Mouse (Mus musculus): Measurements from ENCODE around the gene Irgc1. TPM values are rescaled to one million over a fixed set of nuclear protein-coding genes. Genes with fewer than 3 reads are reported as not detected.

Irgc1 gene
- polyA plus RNA-seq, 1 experiment from 2014 or later, result not detected

- Histone ChIP-seq H3K9ac (peak within 1 kb of the TSS; percentile 75), H3K27ac (no peak within 1 kb of the TSS), H3K36me3 (no peaks in the 10 kb centered on the region), H3K4me2 (peak within 1 kb of the TSS; percentile 95), H3K27me3 (peaks cover 43% of the 10 kb centered on the region), H3K4me1 (peaks cover 14% of the 10 kb centered on the region), H3K4me3 (peak within 1 kb of the TSS; percentile 68), H3K9me3 (0 out of 2 replicates have a peak, but pooled peaks cover 2% of the 10 kb centered on the region)
- peak; percentile 69 for ATAC-seq (ENCODE audit: insufficient number of reproducible peaks, insufficient read depth, low FRiP score, low TSS enrichment, low read depth)
- WGBS, result under 1% methylated on average over 67 of the region's 83 CpGs
Observed at GRCm38 (mm10) chr7:24481474-24482207, 29.5 kb upstream of the Irgc1 start, which contains the start of gene Cadm4. Cadm4 (plus strand) TSS chr7:24482023.

DNA sequence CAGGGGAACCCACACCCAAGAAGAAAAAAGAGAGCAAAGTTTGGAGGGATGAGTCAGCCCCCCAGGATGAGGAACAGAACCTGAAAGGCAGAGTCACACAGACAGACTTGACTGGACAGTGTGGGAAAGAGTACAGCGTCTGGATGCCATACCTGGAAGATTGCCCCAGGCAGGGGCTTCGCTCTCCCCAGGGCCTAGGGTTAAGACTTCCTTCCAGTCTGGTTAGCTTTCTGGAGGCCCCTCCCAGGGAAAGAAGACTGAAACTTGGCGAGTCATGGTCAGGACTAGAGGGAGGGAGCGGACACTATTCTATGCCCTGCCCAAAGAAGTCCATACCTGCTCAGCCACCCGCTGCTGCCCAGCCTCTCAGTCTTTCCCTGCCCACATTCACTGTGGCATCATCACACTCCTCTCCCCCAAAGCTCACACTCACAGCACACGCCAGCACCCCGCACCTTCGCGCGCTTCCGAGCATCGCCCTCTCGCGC, 28.9 kb upstream of the Irgc1 start:
- 8% methylated on average over 14 of the region's 14 CpGs for WGBS
- Histone ChIP-seq H3K27ac (no peak overlapping the region), H3K27me3 (peaks cover 43% of the 10 kb centered on the region)

GRCm38 (mm10) chr7:24480121-24480941, 28.2 kb upstream of the Irgc1 start:
- H3K9ac ChIP-seq, result no peak overlapping the region
- no peaks in the 10 kb centered on the region for H3K36me3 ChIP-seq
- H3K27me3 ChIP-seq, result peaks cover 41% of the 10 kb centered on the region
- 0 out of 2 replicates have a peak overlapping the region, but pooled peaks have one; percentile 68 for H3K4me3 ChIP-seq
- H3K27ac ChIP-seq, result no peak overlapping the region
- 59% methylated on average over 18 of the region's 18 CpGs for WGBS
- ATAC-seq (ENCODE audit: insufficient number of reproducible peaks, insufficient read depth, low FRiP score, low TSS enrichment, low read depth), result no peak
- 0 out of 2 replicates have a peak, but pooled peaks cover 2% of the 10 kb centered on the region for H3K9me3 ChIP-seq
- peak overlapping the region; percentile 95; the same call in 1 of the 2 replicates for H3K4me2 ChIP-seq
- peaks cover 12% of the 10 kb centered on the region for H3K4me1 ChIP-seq

More for the DNA sequence above, 28.9 kb upstream of the Irgc1 start:
- ATAC-seq (ENCODE audit: insufficient number of reproducible peaks, insufficient read depth, low FRiP score, low TSS enrichment, low read depth), result peak; percentile 33; the same call in 1 of the 2 replicates
- Histone ChIP-seq H3K9me3 (0 out of 2 replicates have a peak, but pooled peaks cover 2% of the 10 kb centered on the region), H3K4me3 (peak overlapping the region; percentile 68), H3K36me3 (no peaks in the 10 kb centered on the region), H3K9ac (peak overlapping the region; percentile 75), H3K4me2 (peak overlapping the region; percentile 95), H3K4me1 (peaks cover 12% of the 10 kb centered on the region)

GRCm38 (mm10) chr7:24479685-24480084, 27.6 kb upstream of the Irgc1 start:
- Histone ChIP-seq H3K9me3 (0 out of 2 replicates have a peak, but pooled peaks cover 2% of the 10 kb centered on the region), H3K4me3 (no peak overlapping the region), H3K27me3 (peaks cover 37% of the 10 kb centered on the region), H3K9ac (no peak overlapping the region), H3K27ac (no peak overlapping the region), H3K4me1 (peaks cover 19% of the 10 kb centered on the region), H3K36me3 (no peaks in the 10 kb centered on the region), H3K4me2 (no peak overlapping the region)
- no peak for ATAC-seq (ENCODE audit: insufficient number of reproducible peaks, insufficient read depth, low FRiP score, low TSS enrichment, low read depth)
- 87% methylated on average over 2 of the region's 2 CpGs for WGBS

GRCm38 (mm10) chr7:24478911-24479310, 26.8 kb upstream of the Irgc1 start:
- Histone ChIP-seq H3K4me1 (peaks cover 22% of the 10 kb centered on the region), H3K4me3 (no peak overlapping the region), H3K27ac (no peak overlapping the region), H3K9me3 (0 out of 2 replicates have a peak, but pooled peaks cover 2% of the 10 kb centered on the region), H3K36me3 (no peaks in the 10 kb centered on the region), H3K4me2 (no peak overlapping the region), H3K27me3 (peaks cover 30% of the 10 kb centered on the region), H3K9ac (no peak overlapping the region)
- ATAC-seq (ENCODE audit: insufficient number of reproducible peaks, insufficient read depth, low FRiP score, low TSS enrichment, low read depth), result no peak
- 82% methylated on average over 5 of the region's 5 CpGs for WGBS

- Histone ChIP-seq H3K4me3 (no peak overlapping the region), H3K4me2 (no peak overlapping the region), H3K27ac (no peak overlapping the region), H3K9me3 (0 out of 2 replicates have a peak, but pooled peaks cover 2% of the 10 kb centered on the region), H3K4me1 (peaks cover 17% of the 10 kb centered on the region), H3K9ac (no peak overlapping the region), H3K36me3 (no peaks in the 10 kb centered on the region), H3K27me3 (peaks cover 20% of the 10 kb centered on the region)
- no peak for ATAC-seq (ENCODE audit: insufficient number of reproducible peaks, insufficient read depth, low FRiP score, low TSS enrichment, low read depth)
- WGBS, result 84% methylated on average over 7 of the region's 7 CpGs
Observed at GRCm38 (mm10) chr7:24476856-24477255, 24.8 kb upstream of the Irgc1 start.

DNA sequence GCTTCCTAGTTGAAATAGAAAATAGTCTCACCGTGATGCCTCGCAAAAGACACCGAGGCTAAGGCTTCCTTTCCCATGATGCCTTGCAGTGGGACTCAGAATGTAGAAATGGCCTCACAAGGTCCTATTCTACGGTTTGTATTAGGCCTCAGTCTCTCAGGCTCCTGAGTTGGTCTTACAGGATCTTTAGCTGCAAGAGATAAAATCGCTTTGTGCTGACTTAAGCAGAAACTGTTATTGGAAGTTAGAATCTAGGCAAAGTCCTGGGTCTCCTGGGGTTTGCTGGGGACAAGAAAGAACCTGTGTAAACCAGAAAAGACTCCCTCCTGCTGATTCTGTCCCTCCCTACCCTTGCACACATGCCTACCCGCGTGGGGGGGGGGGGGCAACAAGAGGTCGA, 24.2 kb upstream of the Irgc1 start:
- Histone ChIP-seq H3K27ac (no peak overlapping the region), H3K36me3 (no peaks in the 10 kb centered on the region), H3K4me2 (no peak overlapping the region), H3K4me1 (peaks cover 15% of the 10 kb centered on the region), H3K9me3 (0 out of 2 replicates have a peak, but pooled peaks cover 2% of the 10 kb centered on the region), H3K4me3 (no peak overlapping the region), H3K9ac (no peak overlapping the region), H3K27me3 (peaks cover 17% of the 10 kb centered on the region)
- no peak for ATAC-seq (ENCODE audit: insufficient number of reproducible peaks, insufficient read depth, low FRiP score, low TSS enrichment, low read depth)
- WGBS, result 81% methylated on average over 8 of the region's 8 CpGs

DNA sequence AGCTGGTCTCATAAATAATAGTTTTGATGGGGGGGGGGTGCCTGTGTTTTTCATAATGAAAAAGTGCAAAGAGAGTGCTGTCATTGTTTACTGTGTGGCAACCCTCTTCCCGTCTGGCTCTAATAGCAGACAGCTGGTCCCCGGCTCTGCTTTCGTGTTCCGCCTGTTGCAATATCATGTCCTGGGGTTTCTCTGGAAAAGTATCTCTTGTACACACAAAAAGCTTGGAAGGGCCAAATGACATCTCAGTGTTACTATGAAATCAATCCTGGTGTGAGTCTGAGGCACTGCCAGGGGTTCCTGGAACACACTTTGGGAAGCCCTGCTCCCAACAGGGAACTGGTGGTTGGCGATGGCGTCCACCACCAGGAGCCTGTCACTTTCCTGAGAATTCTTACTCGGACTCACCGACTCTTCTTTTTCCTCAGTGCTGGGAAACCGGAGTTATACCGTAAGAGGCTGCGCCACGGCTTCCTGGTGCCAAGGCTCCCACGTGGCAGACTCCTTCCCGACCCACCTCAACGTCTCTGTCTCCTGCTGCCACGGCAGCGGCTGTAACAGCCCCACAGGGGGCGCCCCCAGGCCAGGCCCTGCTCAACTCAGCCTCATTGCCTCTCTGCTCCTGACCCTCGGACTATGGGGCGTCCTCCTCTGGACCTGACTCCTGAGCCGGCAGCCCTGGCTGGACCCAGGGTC, 22.9 kb upstream of the Irgc1 start:
- Histone ChIP-seq H3K9ac (peak overlapping the region; percentile 32; the same call in 1 of the 2 replicates), H3K9me3 (0 out of 2 replicates have a peak, but pooled peaks cover 2% of the 10 kb centered on the region), H3K27ac (peak overlapping the region; percentile 28; the same call in 1 of the 2 replicates), H3K36me3 (no peaks in the 10 kb centered on the region), H3K4me3 (peak overlapping the region; percentile 13; the same call in 1 of the 2 replicates), H3K4me2 (peak overlapping the region; percentile 50), H3K27me3 (peaks cover 4% of the 10 kb centered on the region; the same call in 1 of the 2 replicates), H3K4me1 (peaks cover 10% of the 10 kb centered on the region)
- 26% methylated on average over 21 of the region's 21 CpGs for WGBS
- no peak for ATAC-seq (ENCODE audit: insufficient number of reproducible peaks, insufficient read depth, low FRiP score, low TSS enrichment, low read depth)

DNA sequence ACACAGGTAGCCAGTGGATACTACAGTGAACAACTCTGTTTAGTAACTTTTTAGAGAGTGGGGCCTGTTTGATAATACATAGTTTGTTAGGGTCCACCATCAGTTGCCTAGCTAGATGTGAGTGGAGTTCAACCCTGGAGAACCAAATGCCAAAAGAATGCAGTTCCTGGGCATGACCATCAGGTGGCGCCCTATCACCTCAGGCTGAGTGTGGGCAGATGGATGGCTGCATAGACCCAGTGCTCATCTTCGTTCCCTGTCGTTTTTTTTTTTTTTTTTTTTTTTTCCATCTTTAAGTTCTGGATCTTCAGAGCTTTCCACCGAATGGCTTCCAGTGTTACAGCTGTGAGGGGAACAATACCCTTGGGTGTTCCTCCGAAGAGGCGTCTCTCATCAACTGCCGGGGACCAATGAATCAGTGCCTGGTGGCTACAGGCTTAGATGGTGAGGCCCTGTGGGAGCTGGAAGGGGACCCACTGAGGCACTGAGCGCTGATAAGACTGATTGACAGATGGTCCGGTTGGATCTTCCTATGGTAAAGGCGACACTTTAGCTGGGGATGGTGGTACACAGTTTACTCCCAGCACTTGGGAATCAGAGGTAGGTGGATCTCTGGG, 21.9 kb upstream of the Irgc1 start:
- 52% methylated on average over 10 of the region's 10 CpGs for WGBS

DNA sequence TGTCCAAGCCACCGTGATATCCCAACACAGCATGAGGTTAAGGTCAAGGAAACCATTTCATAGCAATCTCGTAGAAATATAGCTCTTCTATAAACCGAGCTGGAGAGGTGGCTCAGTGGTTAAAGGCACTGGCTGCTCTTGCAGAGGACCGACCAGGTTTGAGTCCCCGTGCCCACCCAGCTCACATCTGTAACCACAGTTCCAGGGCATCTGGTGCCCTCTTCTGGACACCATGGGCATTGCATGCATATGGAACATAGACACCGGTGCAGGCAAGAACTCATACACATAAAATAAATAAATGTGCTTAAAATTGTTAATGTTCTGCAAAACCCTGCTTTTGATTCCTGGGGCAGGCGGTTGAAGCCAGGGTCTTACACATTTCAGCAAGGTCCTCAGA, 20.8 kb upstream of the Irgc1 start:
- peaks cover 11% of the 10 kb centered on the region; the same call in 1 of the 2 replicates for H3K9me3 ChIP-seq
- H3K36me3 ChIP-seq, result no peaks in the 10 kb centered on the region
- 68% methylated on average over 7 of the region's 7 CpGs for WGBS
- peaks cover 10% of the 10 kb centered on the region for H3K4me1 ChIP-seq
- no peaks in the 10 kb centered on the region for H3K27me3 ChIP-seq
- H3K27ac ChIP-seq, result no peak overlapping the region
- ATAC-seq (ENCODE audit: insufficient number of reproducible peaks, insufficient read depth, low FRiP score, low TSS enrichment, low read depth), result no peak
- H3K4me3 ChIP-seq, result no peak overlapping the region
- no peak overlapping the region for H3K4me2 ChIP-seq
- no peak overlapping the region for H3K9ac ChIP-seq

More for the DNA sequence above, 21.9 kb upstream of the Irgc1 start:
- Histone ChIP-seq H3K4me2 (no peak overlapping the region), H3K36me3 (no peaks in the 10 kb centered on the region), H3K9ac (no peak overlapping the region), H3K9me3 (peaks cover 10% of the 10 kb centered on the region; the same call in 1 of the 2 replicates), H3K4me3 (no peak overlapping the region), H3K4me1 (peaks cover 10% of the 10 kb centered on the region), H3K27ac (no peak overlapping the region), H3K27me3 (no peaks in the 10 kb centered on the region; the same call in 1 of the 2 replicates)
- no peak for ATAC-seq (ENCODE audit: insufficient number of reproducible peaks, insufficient read depth, low FRiP score, low TSS enrichment, low read depth)

Data from embryonic facial prominence, embryonic 13.5 days (tissue).